Mouse (Mus musculus): ENCODE measurements at regions not wholly inside any gene's neighbourhood (a gene's known extent, or its start where the extent isn't known, plus 50 kb on each side); places are given as distances from the start of the nearest gene placed in this dataset.

DNA sequence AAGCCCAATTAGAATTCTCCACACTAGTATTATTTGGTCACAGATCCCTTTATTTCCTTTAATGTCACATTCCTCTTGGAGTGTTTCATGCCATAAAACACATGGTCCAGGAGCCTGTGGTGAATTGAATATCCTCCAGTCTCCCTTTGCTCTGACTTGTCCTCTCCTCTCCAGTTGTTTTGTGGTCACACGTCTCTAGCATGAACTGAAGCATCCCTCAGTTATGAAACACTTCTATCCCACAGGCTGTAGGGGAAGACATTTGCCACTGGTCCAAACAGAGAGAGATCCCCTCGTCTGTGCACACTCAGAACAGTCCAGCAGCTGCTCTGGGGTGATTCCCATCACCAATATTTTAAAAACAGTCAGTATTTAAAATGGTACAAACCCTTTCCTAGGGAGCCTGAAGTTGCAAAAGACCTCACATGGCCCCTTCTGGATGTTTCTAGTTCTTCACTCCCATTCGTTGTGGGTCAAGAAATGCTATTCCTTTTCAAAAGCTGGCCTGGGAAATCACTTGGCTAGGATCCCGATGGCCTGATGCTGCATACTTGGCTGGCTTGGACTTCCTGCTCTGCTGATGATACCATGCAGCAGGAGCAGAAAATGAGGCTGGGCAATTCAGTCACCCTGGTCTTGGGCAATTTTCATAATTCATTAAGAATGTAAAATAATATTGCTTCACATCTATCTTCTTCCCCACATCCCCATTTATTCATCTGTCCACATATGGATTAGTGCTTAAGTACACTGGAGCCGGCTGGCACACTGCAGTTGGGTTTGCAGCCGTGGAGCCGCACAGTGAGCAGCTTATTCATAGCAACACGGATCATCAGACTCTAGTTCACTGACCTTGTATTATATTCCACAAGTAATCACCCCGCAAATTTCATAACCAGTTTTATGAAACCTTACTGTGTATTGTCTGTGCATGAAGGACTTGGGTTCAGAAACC, 83.1 kb upstream of the Adamts9 start:
- Histone ChIP-seq H3K4me1 (ENCODE audit: control insufficient read depth, insufficient read depth, low read length) (no peaks in the 10 kb centered on the region), H3K4me2 (ENCODE audit: low read depth) (no peak overlapping the region), H3K4me3 (ENCODE audit: low read depth, low read length) (no peak overlapping the region), H3K9me3 (ENCODE audit: control insufficient read depth, low read length) (no peaks in the 10 kb centered on the region), H3K9ac (ENCODE audit: low read length) (no peak overlapping the region), H3K27me3 (ENCODE audit: control insufficient read depth, insufficient read depth, low read length) (no peaks in the 10 kb centered on the region), H3K27ac (ENCODE audit: low read depth, low read length) (no peak overlapping the region), H3K36me3 (ENCODE audit: control insufficient read depth, insufficient read depth, low read length) (no peaks in the 10 kb centered on the region)
- 78% methylated on average over 9 of the region's 9 CpGs for WGBS
- DNase-seq (ENCODE audit: low spot score) (no peak), ATAC-seq (ENCODE audit: insufficient read depth, low FRiP score, low TSS enrichment) (no peak)

DNA sequence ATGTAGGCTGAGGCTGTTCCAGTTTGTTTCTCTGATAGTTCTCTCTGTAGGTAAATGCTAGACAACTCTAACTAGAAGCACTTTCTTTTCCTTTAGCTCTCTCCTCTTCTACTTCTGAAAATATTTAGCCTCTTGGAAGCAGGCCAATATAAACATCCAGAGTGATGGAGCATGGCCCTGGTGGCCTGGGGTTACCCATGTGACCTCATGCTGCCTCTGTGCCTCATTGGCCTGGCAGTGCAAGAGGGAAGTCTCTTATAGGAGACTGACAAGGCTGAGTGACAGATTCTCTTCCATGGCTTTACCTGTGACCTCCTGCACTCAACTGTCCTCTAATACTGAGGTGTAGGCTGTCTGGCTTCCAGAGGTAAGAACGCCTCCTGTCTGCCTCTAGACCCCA, 71.2 kb upstream of the Adamts9 start:
- DNase-seq (ENCODE audit: low spot score) (no peak), ATAC-seq (ENCODE audit: insufficient read depth, low FRiP score, low TSS enrichment) (no peak)
- H3K4me3 ChIP-seq (ENCODE audit: low read depth, low read length) = no peak overlapping the region
- no peaks in the 10 kb centered on the region for H3K27me3 ChIP-seq (ENCODE audit: control insufficient read depth, insufficient read depth, low read length)
- 85% methylated on average over 1 of the region's 1 CpGs for WGBS
- no peak overlapping the region for H3K4me2 ChIP-seq (ENCODE audit: low read depth)
- no peaks in the 10 kb centered on the region for H3K4me1 ChIP-seq (ENCODE audit: control insufficient read depth, insufficient read depth, low read length)
- H3K9ac ChIP-seq (ENCODE audit: low read length) = no peak overlapping the region
- H3K27ac ChIP-seq (ENCODE audit: low read depth, low read length) = no peak overlapping the region
- H3K36me3 ChIP-seq (ENCODE audit: control insufficient read depth, insufficient read depth, low read length) = no peaks in the 10 kb centered on the region
- H3K9me3 ChIP-seq (ENCODE audit: control insufficient read depth, low read length) = no peaks in the 10 kb centered on the region

DNA sequence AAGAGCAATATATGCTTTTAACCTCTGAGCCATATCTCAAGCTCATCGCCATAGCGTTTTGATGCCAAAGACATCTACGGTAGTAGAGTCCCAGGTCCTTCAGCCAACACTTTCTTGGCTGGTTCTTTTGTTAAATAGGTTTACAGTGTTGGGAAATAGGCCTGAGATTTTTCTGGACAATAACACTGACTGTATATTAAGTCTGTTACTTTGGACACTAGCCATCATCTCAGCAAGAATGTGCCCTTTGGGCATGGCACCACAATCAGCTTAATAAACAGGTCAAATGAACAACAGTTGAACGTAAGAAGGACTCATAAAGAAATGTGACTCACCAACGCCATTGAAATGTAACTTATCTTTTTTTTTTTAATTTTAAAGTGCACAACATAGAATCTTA, 68.6 kb upstream of the Adamts9 start:
- Histone ChIP-seq H3K9me3 (ENCODE audit: control insufficient read depth, low read length) (no peaks in the 10 kb centered on the region), H3K27ac (ENCODE audit: low read depth, low read length) (no peak overlapping the region), H3K4me2 (ENCODE audit: low read depth) (no peak overlapping the region), H3K9ac (ENCODE audit: low read length) (no peak overlapping the region), H3K4me3 (ENCODE audit: low read depth, low read length) (no peak overlapping the region), H3K36me3 (ENCODE audit: control insufficient read depth, insufficient read depth, low read length) (no peaks in the 10 kb centered on the region), H3K4me1 (ENCODE audit: control insufficient read depth, insufficient read depth, low read length) (no peaks in the 10 kb centered on the region), H3K27me3 (ENCODE audit: control insufficient read depth, insufficient read depth, low read length) (no peaks in the 10 kb centered on the region)
- 93% methylated on average over 5 of the region's 5 CpGs for WGBS
- no peak for ATAC-seq (ENCODE audit: insufficient read depth, low FRiP score, low TSS enrichment)
- DNase-seq (ENCODE audit: low spot score) = no peak

DNA sequence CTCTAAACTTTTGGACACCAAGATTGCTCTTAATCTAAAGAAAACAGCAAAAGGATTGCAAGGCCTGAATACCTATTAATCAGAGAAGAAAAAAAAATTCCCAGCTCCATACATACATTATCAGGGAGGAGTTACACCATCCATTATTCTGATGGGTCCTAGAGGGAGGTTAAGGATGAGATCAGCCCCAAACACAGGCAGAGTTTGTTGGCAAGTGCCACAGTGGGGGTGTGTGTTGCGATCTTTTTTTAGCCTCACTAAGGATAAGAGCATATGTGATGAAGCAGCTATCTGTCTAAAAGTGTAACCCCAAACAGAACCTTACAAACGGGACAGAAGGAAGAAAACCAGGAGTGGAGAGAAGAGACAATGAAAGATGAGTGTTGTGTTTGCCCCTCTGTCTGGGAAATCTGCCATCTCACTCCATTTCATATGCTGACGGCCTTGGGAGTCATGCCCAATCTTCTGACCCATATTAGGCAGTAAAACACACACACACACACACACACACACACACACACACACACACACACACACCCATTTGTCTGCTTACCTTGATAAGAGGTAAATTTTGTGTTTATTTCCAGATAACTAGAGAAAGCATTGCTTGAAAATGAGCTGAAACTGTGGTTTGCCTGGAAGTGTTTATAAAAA, 61.4 kb upstream of the Adamts9 start:
- Histone ChIP-seq H3K27ac (ENCODE audit: low read depth, low read length) (no peak overlapping the region), H3K9ac (ENCODE audit: low read length) (no peak overlapping the region), H3K4me2 (ENCODE audit: low read depth) (no peak overlapping the region), H3K4me1 (ENCODE audit: control insufficient read depth, insufficient read depth, low read length) (no peaks in the 10 kb centered on the region), H3K9me3 (ENCODE audit: control insufficient read depth, low read length) (no peaks in the 10 kb centered on the region), H3K4me3 (ENCODE audit: low read depth, low read length) (no peak overlapping the region), H3K36me3 (ENCODE audit: control insufficient read depth, insufficient read depth, low read length) (no peaks in the 10 kb centered on the region), H3K27me3 (ENCODE audit: control insufficient read depth, insufficient read depth, low read length) (no peaks in the 10 kb centered on the region)
- DNase-seq (ENCODE audit: low spot score) = no peak
- WGBS = 73% methylated on average over 3 of the region's 3 CpGs
- ATAC-seq (ENCODE audit: insufficient read depth, low FRiP score, low TSS enrichment) = no peak

DNA sequence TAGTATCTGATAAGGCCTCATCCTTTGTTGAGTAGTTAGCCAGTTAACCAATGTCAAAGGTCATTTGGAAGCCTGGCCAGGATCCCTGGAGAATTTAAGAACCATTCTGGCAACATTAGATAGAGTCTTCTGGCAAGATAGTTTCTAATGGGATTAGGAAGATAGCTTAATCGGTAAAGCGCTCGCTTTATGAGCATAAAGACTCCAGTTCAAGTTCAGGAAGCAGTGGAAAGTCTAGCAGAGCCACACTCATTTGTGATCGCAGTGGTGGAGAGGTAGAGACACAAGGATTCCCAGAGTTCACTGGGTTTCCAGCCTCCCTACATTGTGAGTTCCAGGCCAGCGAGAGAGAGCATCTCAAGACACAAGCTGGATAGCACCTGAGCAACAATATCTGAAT, 60.5 kb upstream of the Adamts9 start:
- Histone ChIP-seq H3K27ac (ENCODE audit: low read depth, low read length) (no peak overlapping the region), H3K9me3 (ENCODE audit: control insufficient read depth, low read length) (no peaks in the 10 kb centered on the region), H3K4me2 (ENCODE audit: low read depth) (no peak overlapping the region), H3K4me1 (ENCODE audit: control insufficient read depth, insufficient read depth, low read length) (no peaks in the 10 kb centered on the region), H3K36me3 (ENCODE audit: control insufficient read depth, insufficient read depth, low read length) (no peaks in the 10 kb centered on the region), H3K4me3 (ENCODE audit: low read depth, low read length) (no peak overlapping the region), H3K9ac (ENCODE audit: low read length) (no peak overlapping the region), H3K27me3 (ENCODE audit: control insufficient read depth, insufficient read depth, low read length) (no peaks in the 10 kb centered on the region)
- no peak for DNase-seq (ENCODE audit: low spot score)
- ATAC-seq (ENCODE audit: insufficient read depth, low FRiP score, low TSS enrichment) = no peak
- 95% methylated on average over 5 of the region's 5 CpGs for WGBS

DNA sequence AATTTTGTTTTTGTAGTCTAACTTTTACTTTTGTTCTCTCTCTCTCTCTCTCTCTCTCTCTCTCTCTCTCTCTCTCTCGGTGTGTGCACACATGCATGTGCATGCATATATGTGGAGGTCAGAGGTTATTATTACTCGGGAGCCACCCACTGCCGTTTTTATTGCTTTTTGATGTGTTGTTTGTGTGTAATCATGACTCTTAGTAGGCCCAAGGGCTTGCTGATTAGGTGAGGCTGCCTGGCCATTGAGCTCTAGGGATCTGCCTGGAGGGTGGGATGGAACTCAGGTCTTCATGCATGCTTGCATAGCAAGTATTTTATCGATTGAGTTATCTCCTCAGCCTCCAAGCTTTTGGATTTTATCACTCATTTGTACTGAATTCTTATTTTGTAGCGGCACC, 50.4 kb upstream of the Adamts9 start:
- H3K27me3 ChIP-seq (ENCODE audit: control insufficient read depth, insufficient read depth, low read length) = no peaks in the 10 kb centered on the region
- no peaks in the 10 kb centered on the region for H3K36me3 ChIP-seq (ENCODE audit: control insufficient read depth, insufficient read depth, low read length)
- H3K4me3 ChIP-seq (ENCODE audit: low read depth, low read length) = no peak overlapping the region
- H3K9me3 ChIP-seq (ENCODE audit: control insufficient read depth, low read length) = no peaks in the 10 kb centered on the region
- 83% methylated on average over 5 of the region's 5 CpGs for WGBS
- DNase-seq (ENCODE audit: low spot score) (no peak), ATAC-seq (ENCODE audit: insufficient read depth, low FRiP score, low TSS enrichment) (no peak)
- H3K4me1 ChIP-seq (ENCODE audit: control insufficient read depth, insufficient read depth, low read length) = no peaks in the 10 kb centered on the region
- H3K4me2 ChIP-seq (ENCODE audit: low read depth) = no peak overlapping the region
- no peak overlapping the region for H3K27ac ChIP-seq (ENCODE audit: low read depth, low read length)
- H3K9ac ChIP-seq (ENCODE audit: low read length) = no peak overlapping the region
